Mouse (Mus musculus): ENCODE data around the gene Fam167b.

DNA sequence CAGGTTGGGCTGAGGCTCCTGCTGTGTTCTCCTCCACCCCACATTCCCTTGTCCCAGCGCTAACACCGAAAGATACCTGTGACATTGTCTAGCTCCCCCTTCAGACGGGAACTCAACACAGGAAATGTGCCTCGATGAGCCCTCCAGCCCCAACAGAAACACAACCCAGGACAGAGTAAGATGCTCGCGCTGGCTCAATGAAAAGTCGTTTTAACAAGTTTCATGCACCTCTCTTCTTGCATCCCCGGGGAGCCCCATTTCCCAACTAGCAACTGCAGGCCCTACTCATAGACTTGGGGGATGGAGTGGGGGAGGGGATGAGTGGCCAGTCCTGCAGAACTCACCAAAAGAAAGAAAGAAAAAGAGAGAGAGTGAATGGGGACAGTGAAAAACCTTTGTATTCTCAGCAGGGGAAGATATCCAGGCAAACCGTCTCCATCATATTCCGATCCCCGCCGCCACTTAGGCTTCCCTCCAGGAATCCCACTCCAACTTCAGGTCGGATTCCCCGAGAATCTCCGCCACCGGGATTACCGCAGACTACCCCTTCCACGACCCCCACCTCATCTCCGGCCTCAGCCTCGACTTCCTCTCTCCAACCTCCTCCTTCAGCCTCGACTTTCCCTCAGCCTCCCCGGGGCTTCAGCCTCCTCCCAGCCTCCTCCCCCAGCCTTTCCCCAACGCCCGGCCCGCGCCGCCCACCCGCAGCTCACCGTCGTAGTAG, 36.3 kb downstream of the Fam167b start:
- TF ChIP-seq CHD2 (IDR thresholded peaks at IDR 0.05; ENCODE audit: low read length) (peak; percentile 74), CTCF (conservative IDR thresholded peaks at IDR 0.05 in 1 of 2, IDR thresholded peaks at IDR 0.05 in 1 of 2; ENCODE audit: low read depth in 2 of 2, low read length in 2 of 2) (peak in 1 of 2 experiments; percentile 55; a peak in 2 of 4 replicates), POLR2A (IDR thresholded peaks at IDR 0.05; ENCODE audit: low read depth, low read length) (no peak), MAX (IDR thresholded peaks at IDR 0.05; ENCODE audit: low read length) (no peak; the same call in 1 of the 2 replicates), BHLHE40 (IDR thresholded peaks at IDR 0.05; ENCODE audit: low read depth, low read length) (no peak), ZNF384 (IDR thresholded peaks at IDR 0.05; ENCODE audit: low read depth, low read length) (no peak), MXI1 (IDR thresholded peaks at IDR 0.05; ENCODE audit: low read depth, low read length) (peak; percentile 53; the same call in 1 of the 2 replicates), EP300 (IDR thresholded peaks at IDR 0.05; ENCODE audit: low read length) (no peak), HCFC1 (IDR thresholded peaks at IDR 0.05; ENCODE audit: low read depth, low read length) (peak; percentile 25; the same call in 1 of the 2 replicates), TBP (conservative IDR thresholded peaks at IDR 0.05; ENCODE audit: low read depth, low read length) (0 out of 2 replicates have a peak, but pooled peaks have one; percentile 25), RAD21 (IDR thresholded peaks at IDR 0.05; ENCODE audit: low read depth, low read length) (no peak; the same call in none of the 2 replicates), UBTF (IDR thresholded peaks at IDR 0.05; ENCODE audit: low read depth, low read length) (no peak), SIN3A (IDR thresholded peaks at IDR 0.05; ENCODE audit: low read length) (peak; percentile 65), ZC3H11A (IDR thresholded peaks at IDR 0.05; ENCODE audit: low read depth, low read length) (no peak)
